Mouse (Mus musculus) limb, embryonic 12.5 days (tissue): Measurements from ENCODE around the gene Plagl2. TPM values are rescaled to one million over a fixed set of nuclear protein-coding genes. Genes with fewer than 3 reads are reported as not detected.
A peak's percentile ranks its signal among the peaks of the same experiment; 100 is the strongest.
"Not testable (repeated sequence)": the region's sequence is repeated elsewhere in the genome, so short reads cannot be mapped to it uniquely, and the experiment has no call there.

Experiments used
- ATAC-seq: fragments of 200-750 bp; cut with Nextera tagmentation; 2 replicates; pipeline ENCODE4 v1.8.0; 2017; ENCODE audit warnings: low read depth, moderate TSS enrichment; ENCODE audit not compliant: insufficient number of reproducible peaks, insufficient read depth, low FRiP score, low TSS enrichment
- H3K27ac ChIP-seq: fragments of 300-500 bp; sonication (generic); 2 replicates; pipeline ENCODE4 v1.5.1; 2016; ENCODE audit warnings: mild to moderate bottlenecking, moderate library complexity
- H3K27me3 ChIP-seq: fragments of 300-500 bp; sonication (generic); 2 replicates; pipeline ENCODE4 v1.6.1; 2016; ENCODE audit warnings: mild to moderate bottlenecking, moderate library complexity
- H3K36me3 ChIP-seq: fragments of 300-500 bp; sonication (generic); 2 replicates; pipeline ENCODE4 v1.6.1; 2016; ENCODE audit warnings: mild to moderate bottlenecking, moderate library complexity
- H3K4me1 ChIP-seq: fragments of 300-500 bp; sonication (generic); replicated peaks from 2 replicates; pipeline ENCODE4 v1.6.1; 2016
- H3K4me2 ChIP-seq: fragments of 300-500 bp; sonication (generic); 2 replicates; pipeline ENCODE4 v1.6.1; 2016; ENCODE audit warnings: mild to moderate bottlenecking, moderate library complexity
- H3K4me3 ChIP-seq: fragments of 300-500 bp; sonication (generic); replicated peaks from 2 replicates; pipeline ENCODE4 v1.5.1; 2016; ENCODE audit warnings: mild to moderate bottlenecking
- H3K9ac ChIP-seq: fragments of 300-500 bp; sonication (generic); replicated peaks from 2 replicates; pipeline ENCODE4 v1.6.1; 2016; ENCODE audit warnings: mild to moderate bottlenecking, moderate library complexity
- H3K9me3 ChIP-seq: fragments of 300-500 bp; sonication (generic); 2 replicates; pipeline ENCODE4 v1.6.1; 2016; ENCODE audit warnings: mild to moderate bottlenecking, moderate library complexity
- WGBS: fragments of 180-500 bp; shearing (Covaris S2); methylation state at CpG from one replicate; pipeline ENCODE4 v1.1.7; 2016; 5-methylcytosine and 5-hydroxymethylcytosine counted together
- polyA plus RNA-seq: library from polyadenylated mRNA; unstranded; fragments of >200 nt; fragmentation: Nextera tagmentation; extraction: Ambion mirVana; gene quantifications from 2 replicates; pipeline ENCODE4 v1.2.1, GENCODE M21; 2016

Gene Plagl2
- polyA plus RNA-seq: 13.3 and 16.6 TPM in 2 replicates

DNA sequence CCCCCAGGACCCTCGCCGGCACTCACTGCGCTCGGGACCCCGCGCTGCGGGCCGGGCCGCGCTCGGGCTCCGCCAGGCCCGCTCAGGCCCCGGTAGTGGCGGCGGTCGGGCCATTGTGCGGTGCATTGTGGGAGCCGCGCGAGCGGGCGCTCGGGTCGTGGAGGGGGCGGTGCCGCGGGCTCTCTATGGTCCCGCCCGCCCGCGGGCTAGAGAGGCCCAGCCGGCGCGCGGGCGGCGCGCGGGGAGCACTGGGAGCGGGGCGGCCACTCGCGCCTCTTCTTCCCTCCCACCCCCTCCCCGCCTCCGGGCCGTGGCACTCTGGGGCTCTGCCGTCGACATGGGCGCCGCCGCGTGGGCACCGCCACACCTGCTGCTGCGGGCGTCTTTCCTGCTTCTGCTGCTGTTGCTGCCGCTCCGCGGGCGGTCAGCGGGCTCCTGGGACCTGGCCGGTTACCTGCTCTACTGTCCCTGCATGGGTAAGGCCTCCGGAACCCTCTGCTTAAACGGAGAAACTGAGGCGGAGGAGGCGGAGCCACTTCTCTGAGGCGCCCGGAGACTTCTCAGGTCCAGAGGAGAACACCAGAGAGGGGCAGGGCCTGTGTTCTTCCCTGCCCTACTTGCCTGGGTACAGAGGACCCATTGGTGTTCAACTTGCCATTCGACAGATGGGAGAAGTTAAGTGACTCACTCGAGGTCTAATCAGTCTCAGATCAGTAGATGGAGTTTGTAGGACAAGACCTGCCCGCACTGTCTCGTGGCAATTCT, at the start of gene Plagl2, which contains the start of gene Pofut1:
Gene Plagl2, minus strand, starts transcription at position 177 of the 765 bp plus-strand sequence.
Gene Pofut1, plus strand, starts transcription at position 284 of the 765 bp plus-strand sequence.
- Histone ChIP-seq H3K36me3 (peaks cover 47% of the 10 kb centered on the region), H3K9ac (peak within 1 kb of the TSS; percentile 98), H3K4me3 (peak within 1 kb of the TSS; percentile 98), H3K4me2 (peak within 1 kb of the TSS; percentile 94), H3K27ac (peak within 1 kb of the TSS; percentile 94), H3K9me3 (no peaks in the 10 kb centered on the region), H3K27me3 (no peaks in the 10 kb centered on the region), H3K4me1 (peaks cover 31% of the 10 kb centered on the region)
- WGBS: under 1% methylated on average over 62 of the region's 72 CpGs
- ATAC-seq: peak; percentile 96

- Histone ChIP-seq H3K27ac (no peak overlapping the region), H3K36me3 (no peaks in the 10 kb centered on the region), H3K4me2 (no peak overlapping the region), H3K27me3 (no peaks in the 10 kb centered on the region), H3K4me3 (no peak overlapping the region), H3K9me3 (no peaks in the 10 kb centered on the region), H3K4me1 (peaks cover 19% of the 10 kb centered on the region), H3K9ac (no peak overlapping the region)
- 35% methylated on average over 6 of the region's 6 CpGs for WGBS
- no peak for ATAC-seq
Measured at GRCm38 (mm10) chr2:153287835-153288234, 46.6 kb upstream of the Plagl2 start.

DNA sequence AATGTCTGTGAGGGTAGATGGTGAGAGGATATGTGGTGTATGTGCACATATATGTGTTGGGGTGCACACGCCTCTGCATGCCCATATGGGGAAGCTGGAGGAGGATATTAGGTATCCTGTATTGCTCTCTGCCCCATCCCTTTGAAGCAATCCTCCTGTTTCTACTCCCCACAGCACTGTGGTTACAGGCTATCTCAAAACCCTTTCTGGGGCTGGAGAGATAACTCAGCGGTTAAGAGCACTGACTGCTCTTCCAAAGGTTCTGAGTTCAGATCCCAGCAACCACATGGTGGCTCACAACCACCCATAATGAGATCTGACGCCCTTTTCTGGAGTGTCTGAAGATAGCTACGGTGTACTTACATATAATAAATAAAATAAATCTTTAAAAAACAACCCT, 45.3 kb upstream of the Plagl2 start:
- WGBS: 88% methylated on average over 4 of the region's 4 CpGs
- no peak overlapping the region for H3K27ac ChIP-seq
- no peak overlapping the region for H3K4me2 ChIP-seq
- H3K27me3 ChIP-seq: no peaks in the 10 kb centered on the region
- no peaks in the 10 kb centered on the region for H3K9me3 ChIP-seq
- ATAC-seq: no peak
- H3K9ac ChIP-seq: no peak overlapping the region
- H3K4me3 ChIP-seq: no peak overlapping the region
- H3K4me1 ChIP-seq: peaks cover 8% of the 10 kb centered on the region
- H3K36me3 ChIP-seq: no peaks in the 10 kb centered on the region

DNA sequence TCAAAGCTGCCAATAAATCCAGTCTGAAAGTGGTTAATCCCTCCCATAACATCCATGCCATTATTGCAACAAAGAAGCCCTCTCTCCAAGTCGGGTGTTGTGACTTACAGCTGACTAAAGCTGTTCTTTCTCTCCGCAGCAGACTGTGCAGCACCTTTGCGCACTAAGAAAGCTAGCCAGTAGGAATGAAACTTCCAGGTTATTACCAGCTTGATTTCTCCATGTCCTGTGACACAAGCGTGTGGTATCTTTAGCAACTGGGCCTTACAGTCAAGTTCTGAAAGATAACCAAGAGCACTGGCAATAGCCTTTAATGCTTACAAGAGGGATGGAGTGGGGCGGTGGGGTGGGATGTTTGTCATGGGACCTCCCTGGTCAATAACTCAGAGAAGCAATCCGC, 42.7 kb upstream of the Plagl2 start:
- Histone ChIP-seq H3K27me3 (no peaks in the 10 kb centered on the region), H3K36me3 (no peaks in the 10 kb centered on the region), H3K9me3 (no peaks in the 10 kb centered on the region), H3K4me1 (peaks cover 4% of the 10 kb centered on the region), H3K4me3 (no peak overlapping the region), H3K9ac (no peak overlapping the region), H3K27ac (no peak overlapping the region), H3K4me2 (no peak overlapping the region)
- no peak for ATAC-seq
- WGBS: 87% methylated on average over 6 of the region's 6 CpGs

- ATAC-seq: no peak
- no peak overlapping the region for H3K4me3 ChIP-seq
- no peaks in the 10 kb centered on the region for H3K27me3 ChIP-seq
- H3K4me1 ChIP-seq: no peaks in the 10 kb centered on the region
- H3K9me3 ChIP-seq: no peaks in the 10 kb centered on the region
- WGBS: 91% methylated on average over 5 of the region's 5 CpGs
- no peaks in the 10 kb centered on the region for H3K36me3 ChIP-seq
- H3K9ac ChIP-seq: no peak overlapping the region
- H3K27ac ChIP-seq: no peak overlapping the region
- no peak overlapping the region for H3K4me2 ChIP-seq
Measured at GRCm38 (mm10) chr2:153278357-153278756, 37.1 kb upstream of the Plagl2 start.

DNA sequence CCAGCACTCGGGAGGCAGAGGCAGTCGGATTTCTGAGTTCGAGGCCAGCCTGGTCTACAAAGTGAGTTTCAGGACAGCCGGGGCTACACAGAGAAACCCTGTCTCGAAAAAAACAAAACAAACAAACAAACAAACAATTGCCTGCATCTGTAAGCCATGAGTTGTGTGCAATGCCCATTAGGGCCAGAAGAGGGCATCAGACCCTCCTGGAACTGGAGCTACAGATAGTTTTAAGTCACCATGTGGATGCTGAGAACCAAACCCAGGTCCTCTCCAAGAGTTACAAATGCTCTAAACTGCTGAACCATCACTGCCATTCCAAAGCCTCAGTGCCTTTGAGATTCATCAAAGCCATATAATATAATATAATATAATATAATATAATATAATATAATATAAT, 35.6 kb upstream of the Plagl2 start:
- WGBS: 88% methylated on average over 5 of the region's 5 CpGs
- not testable (repeated sequence) for ATAC-seq, H3K4me2 ChIP-seq

DNA sequence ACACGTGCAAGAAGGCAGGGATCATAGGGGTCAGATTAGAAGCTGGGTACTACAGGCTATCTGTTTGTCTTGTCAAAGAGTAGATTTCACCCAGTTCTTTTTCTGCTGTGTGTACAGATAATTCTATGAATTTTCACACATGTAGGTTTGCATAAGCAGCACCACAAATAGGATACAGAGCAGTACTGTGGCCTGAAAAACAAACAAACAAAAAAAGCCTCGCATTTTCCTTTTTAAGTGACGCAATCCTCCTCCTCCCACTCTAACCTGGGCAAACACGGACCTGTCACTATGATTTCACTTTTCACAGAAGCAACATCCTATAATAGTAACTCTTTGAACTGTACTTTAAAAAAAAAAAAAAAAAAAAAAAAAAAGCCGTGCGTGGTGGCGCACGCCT, 35.2 kb upstream of the Plagl2 start:
- Histone ChIP-seq H3K9me3 (no peaks in the 10 kb centered on the region), H3K9ac (no peak overlapping the region), H3K27me3 (no peaks in the 10 kb centered on the region), H3K4me3 (no peak overlapping the region), H3K36me3 (no peaks in the 10 kb centered on the region), H3K27ac (no peak overlapping the region), H3K4me1 (no peaks in the 10 kb centered on the region), H3K4me2 (no peak overlapping the region)
- WGBS: 93% methylated on average over 8 of the region's 8 CpGs
- ATAC-seq: no peak

More for the DNA sequence above, 35.6 kb upstream of the Plagl2 start:
- not testable (repeated sequence) for H3K36me3 ChIP-seq, H3K27me3 ChIP-seq, H3K9ac ChIP-seq, H3K4me1 ChIP-seq, H3K9me3 ChIP-seq, H3K27ac ChIP-seq, H3K4me3 ChIP-seq

- H3K4me2 ChIP-seq, ATAC-seq, H3K27me3 ChIP-seq, H3K27ac ChIP-seq, H3K9me3 ChIP-seq, H3K4me3 ChIP-seq, H3K36me3 ChIP-seq, H3K4me1 ChIP-seq, H3K9ac ChIP-seq: not testable (repeated sequence)
- WGBS: 87% methylated on average over 3 of the region's 3 CpGs
Measured at GRCm38 (mm10) chr2:153275577-153275976, 34.4 kb upstream of the Plagl2 start.

GRCm38 (mm10) chr2:153274919-153275247, 33.7 kb upstream of the Plagl2 start:
- H3K27me3 ChIP-seq: no peaks in the 10 kb centered on the region
- H3K4me2 ChIP-seq: no peak overlapping the region
- 82% methylated on average over 6 of the region's 6 CpGs for WGBS
- no peak overlapping the region for H3K27ac ChIP-seq
- H3K4me3 ChIP-seq: no peak overlapping the region
- H3K36me3 ChIP-seq: no peaks in the 10 kb centered on the region
- H3K4me1 ChIP-seq: peaks cover 3% of the 10 kb centered on the region
- H3K9me3 ChIP-seq: no peaks in the 10 kb centered on the region
- ATAC-seq: no peak
- no peak overlapping the region for H3K9ac ChIP-seq

GRCm38 (mm10) chr2:153274200-153274918, 33.1 kb upstream of the Plagl2 start:
- H3K27ac ChIP-seq, ATAC-seq, H3K36me3 ChIP-seq, H3K9ac ChIP-seq, H3K4me2 ChIP-seq, H3K9me3 ChIP-seq, H3K27me3 ChIP-seq, H3K4me1 ChIP-seq, H3K4me3 ChIP-seq: not testable (repeated sequence)
- WGBS: 85% methylated on average over 6 of the region's 6 CpGs

DNA sequence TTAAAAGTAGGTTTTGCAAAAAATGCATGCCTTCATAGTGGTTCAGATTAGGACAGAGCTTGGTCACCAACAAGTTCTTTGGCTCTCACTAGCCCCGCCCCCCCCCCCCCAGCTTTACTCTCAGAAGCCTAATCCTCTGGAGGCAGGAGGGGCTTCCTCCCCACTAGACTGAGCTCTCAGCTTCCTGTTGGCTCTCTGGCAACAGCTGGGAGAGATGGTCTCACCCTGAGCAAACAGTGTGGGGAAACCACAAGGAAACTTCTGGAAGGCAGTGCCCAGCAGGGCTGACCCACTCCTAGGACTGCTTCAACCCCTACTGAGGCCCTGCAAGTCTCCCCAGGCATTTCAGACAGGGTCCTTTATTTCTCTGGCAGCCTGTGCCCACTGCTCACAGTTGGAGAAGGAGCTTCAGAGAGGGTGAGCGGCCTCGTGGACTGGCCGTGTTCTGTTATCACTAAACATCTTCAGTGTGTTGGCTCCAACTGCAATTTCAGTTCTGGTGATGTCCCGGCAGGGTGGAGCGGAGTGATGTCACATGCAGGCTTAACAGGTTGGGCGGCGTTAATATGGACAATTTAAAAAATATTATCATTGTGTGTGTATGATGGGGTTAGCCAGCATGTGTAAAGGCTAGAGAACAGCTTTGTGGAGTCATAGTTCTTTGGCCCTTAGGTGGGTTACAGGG, 29.1 kb upstream of the Plagl2 start:
- H3K4me1 ChIP-seq: not testable (repeated sequence)

More for the DNA sequence above, 29.1 kb upstream of the Plagl2 start:
- not testable (repeated sequence) for H3K4me2 ChIP-seq, H3K9me3 ChIP-seq, H3K4me3 ChIP-seq, ATAC-seq, H3K9ac ChIP-seq, H3K27me3 ChIP-seq
- Histone ChIP-seq H3K27ac (peak overlapping the region; percentile 75; the same call in 1 of the 2 replicates), H3K36me3 (peaks cover 25% of the 10 kb centered on the region)
- WGBS: 79% methylated on average over 8 of the region's 8 CpGs
